ENCODE assay signal across 7 mouse cellular contexts in genomic region chr14:13553616-13554370, GRCm38 (mm10).
"Had no signal": no experiment of that assay in that cellular context is flagged by ENCODE, and none has a peak within 500 bp of the region (broad histone marks: within the 10 kb centered on the region; RNA-seq: fewer than 3 reads in every experiment).

No protein-coding gene starts in this region.

- DNase-seq: kidney, postnatal 10 days; kidney, postnatal 4 days; lung, adult 18-20 months; midbrain, embryonic 14.5 days; thymus, postnatal 4 days had no signal

- H3K27me3 ChIP-seq: limb, embryonic 15.5 days; neural tube, embryonic 12.5 days had no signal
